ENCODE assay signal across 9 mouse cellular contexts in the genomic region with DNA sequence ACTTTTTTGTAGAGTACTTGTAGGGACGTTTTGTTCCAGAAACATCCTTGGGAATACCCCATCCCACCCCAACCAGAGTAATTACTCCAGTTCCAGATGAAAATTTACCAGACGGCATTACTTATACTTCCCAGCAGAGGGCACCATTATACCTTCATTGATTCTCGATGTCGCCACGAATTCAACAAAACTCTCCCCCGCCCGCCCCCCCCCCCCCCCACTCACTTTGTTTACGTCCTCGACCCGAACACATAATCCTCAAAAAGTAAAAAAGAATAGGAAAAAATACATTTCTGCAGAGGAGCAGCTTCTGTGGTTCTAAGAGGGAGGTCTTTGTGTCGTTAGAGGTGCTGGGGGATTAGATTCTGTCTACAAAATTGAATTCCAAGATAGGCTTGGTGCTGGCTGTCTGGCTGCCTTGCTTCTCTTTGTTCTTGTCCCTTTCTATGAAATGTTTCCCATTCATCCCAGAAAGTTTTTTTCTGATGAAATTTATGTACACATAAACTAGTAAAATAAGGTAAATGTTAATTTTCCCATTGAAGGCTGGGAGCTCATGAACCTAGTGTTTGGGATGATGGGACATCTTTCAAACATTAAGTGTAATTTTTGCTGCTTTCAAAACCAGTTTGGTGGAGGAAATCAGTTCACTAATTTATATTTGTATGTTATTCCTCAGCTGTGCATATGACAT. TPM values are rescaled to one million over a fixed set of nuclear protein-coding genes. Genes with fewer than 3 reads are reported as not detected.
DNase-seq lines count a peak whose midpoint lies in the region; ATAC-seq lines count a peak whose summit lies in the region.
"Had no signal": no experiment of that assay in that cellular context is flagged by ENCODE, and none has a peak within 500 bp of the region (broad histone marks: within the 10 kb centered on the region; RNA-seq: fewer than 3 reads in every experiment).

No protein-coding gene starts in this region.

- H3K9ac ChIP-seq in forebrain, embryonic 13.5 days: no peak overlapping the region
- H3K9ac ChIP-seq in hindbrain, embryonic 16.5 days (ENCODE audit: low read depth, low read length): peak overlapping the region; percentile 47; the same call in 1 of the 2 replicates
- H3K9ac ChIP-seq in midbrain, embryonic 16.5 days (ENCODE audit: low read depth, low read length): no peak overlapping the region

- ATAC-seq in forebrain, embryonic 13.5 days: peak; percentile 51; the same call in 1 of the 2 replicates
- peak; percentile 61; the same call in 1 of the 2 replicates for ATAC-seq in hindbrain, embryonic 16.5 days
- ATAC-seq in midbrain, embryonic 16.5 days: peak; percentile 67; the same call in 1 of the 2 replicates
- no peak for ATAC-seq in frontal cortex, adult (ENCODE audit: low TSS enrichment)

- H3K4me3 ChIP-seq in forebrain, embryonic 13.5 days: peak overlapping the region; percentile 28
- peak overlapping the region; percentile 32 for H3K4me3 ChIP-seq in hindbrain, embryonic 16.5 days (ENCODE audit: low read length)
- peak overlapping the region; percentile 32 for H3K4me3 ChIP-seq in midbrain, embryonic 16.5 days (ENCODE audit: low read depth, low read length)

- H3K27me3 ChIP-seq in forebrain, embryonic 13.5 days: peaks cover 8% of the 10 kb centered on the region
- peaks cover 2% of the 10 kb centered on the region for H3K27me3 ChIP-seq in hindbrain, embryonic 16.5 days (replicated peaks; ENCODE audit: control insufficient read depth, insufficient read depth, low read length)
- H3K27me3 ChIP-seq in midbrain, embryonic 16.5 days (ENCODE audit: control insufficient read depth, insufficient read depth, low read depth, low read length): no peaks in the 10 kb centered on the region; the same call in 1 of the 2 replicates

- no peaks in the 10 kb centered on the region for H3K36me3 ChIP-seq in forebrain, embryonic 13.5 days (ENCODE audit: poor library complexity, severe bottlenecking)
- no peaks in the 10 kb centered on the region for H3K36me3 ChIP-seq in hindbrain, embryonic 16.5 days (ENCODE audit: control insufficient read depth, insufficient read depth, low read length)
- H3K36me3 ChIP-seq in midbrain, embryonic 16.5 days (ENCODE audit: control insufficient read depth, insufficient read depth, low read length): no peaks in the 10 kb centered on the region

- no peak overlapping the region for H3K27ac ChIP-seq in forebrain, embryonic 13.5 days
- H3K27ac ChIP-seq in hindbrain, embryonic 16.5 days (ENCODE audit: low read depth, low read length): no peak overlapping the region
- H3K27ac ChIP-seq in midbrain, embryonic 16.5 days (ENCODE audit: low read length): no peak overlapping the region

- peak overlapping the region; percentile 36; the same call in 1 of the 2 replicates for H3K4me2 ChIP-seq in forebrain, embryonic 13.5 days
- peak overlapping the region; percentile 40 for H3K4me2 ChIP-seq in hindbrain, embryonic 16.5 days (ENCODE audit: low read length)
- peak overlapping the region; percentile 26 for H3K4me2 ChIP-seq in midbrain, embryonic 16.5 days (ENCODE audit: low read length)

- no peaks in the 10 kb centered on the region for H3K4me1 ChIP-seq in forebrain, embryonic 13.5 days
- H3K4me1 ChIP-seq in hindbrain, embryonic 16.5 days (ENCODE audit: control insufficient read depth, insufficient read depth, low read depth, low read length): no peaks in the 10 kb centered on the region
- no peaks in the 10 kb centered on the region for H3K4me1 ChIP-seq in midbrain, embryonic 16.5 days (ENCODE audit: control insufficient read depth, insufficient read depth, low read length)

- intact Hi-C loops in left cerebral cortex, postnatal 4 days (cut with DNase I): loop anchor here (10.0 kb wide), 1 partner anchor 464 kb away; no protein-coding TSS in a partner anchor

- DNase-seq in adrenal gland, postnatal 14 days: peak; percentile 31
- DNase-seq in adrenal gland, postnatal 4 days (ENCODE audit: low spot score in 2 of 2): no peak
- peak; percentile 61 for DNase-seq in adipocyte (ENCODE audit: low spot score)
- peak; percentile 21 for DNase-seq in left cerebral cortex, postnatal 4 days

- 7% methylated on average over 11 of the region's 11 CpGs for WGBS in forebrain, embryonic 13.5 days
- WGBS in hindbrain, embryonic 16.5 days: 4% methylated on average over 11 of the region's 11 CpGs
- WGBS in midbrain, embryonic 16.5 days: 2% methylated on average over 11 of the region's 11 CpGs

- no peaks in the 10 kb centered on the region for H3K9me3 ChIP-seq in forebrain, embryonic 13.5 days (replicated peaks)
- no peaks in the 10 kb centered on the region for H3K9me3 ChIP-seq in hindbrain, embryonic 16.5 days (ENCODE audit: control insufficient read depth, low read length)
- no peaks in the 10 kb centered on the region for H3K9me3 ChIP-seq in midbrain, embryonic 16.5 days (replicated peaks; ENCODE audit: control insufficient read depth, low read length, poor library complexity, severe bottlenecking)

RNA-seq across cellular contexts. Expression of a gene that starts 19.7 kb away (rescaled TPM):
- total RNA-seq in adrenal gland, postnatal 14 days (2021): not detected in 2 replicates
- total RNA-seq in adrenal gland, postnatal 4 days (2021): not detected
- polyA plus RNA-seq in forebrain, embryonic 13.5 days (2015; fragmentation: Nextera tagmentation; extraction: Ambion mirVana): not detected in 2 replicates
- polyA plus RNA-seq in hindbrain, embryonic 16.5 days (2015; fragmentation: Nextera tagmentation; extraction: Ambion mirVana): 0.14 TPM in 1 of 2 replicates, not detected in the other
- not detected for total RNA-seq in left cerebral cortex, postnatal 4 days (2021)
- not detected in 2 replicates for polyA plus RNA-seq in midbrain, embryonic 16.5 days (2015; fragmentation: Nextera tagmentation; extraction: Ambion mirVana)
- total RNA-seq: hematopoietic stem cell, adult 5-6 weeks had no signal

Comparison
In these comparisons a context has a peak if more than half of its experiments do, and no peak if none do; other contexts are left out.
1. DNase-seq: peak in adrenal gland, postnatal 14 days (single experiment), adipocyte (single experiment) and left cerebral cortex, postnatal 4 days (single experiment); none in adrenal gland, postnatal 4 days (0 of 2).
2. Peak in every context shown above with its lines, with median percentiles within 50 percentile points of each other: H3K4me2 ChIP-seq and H3K4me3 ChIP-seq.